Mouse (Mus musculus) kidney, adult 11 months (tissue): Measurements from ENCODE around the gene Gm37240.

Source experiments
- DNase-seq: peaks from one replicate; pipeline ENCODE4 v3.0.0; 2022

The Gm37240 gene

DNA sequence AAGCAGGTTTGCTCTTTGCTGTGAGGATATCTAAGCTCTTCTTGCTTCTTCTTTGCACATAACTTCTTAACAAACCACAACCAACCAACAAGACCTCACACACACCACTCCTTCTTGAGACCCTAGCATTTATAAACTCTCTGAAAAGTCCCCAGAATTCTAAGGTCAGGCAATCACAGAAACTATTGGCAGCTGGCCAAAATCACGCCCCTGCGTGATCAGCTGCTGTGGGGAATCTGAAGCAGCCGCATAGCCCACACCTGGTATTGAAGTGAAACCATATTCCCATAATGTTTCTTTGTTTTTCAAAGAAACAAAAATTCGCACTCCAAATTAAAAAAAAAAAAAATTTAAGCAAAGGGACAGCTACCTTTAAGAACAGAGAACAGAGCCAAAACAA lies 141.2 kb downstream of the Gm37240 start:
- DNase-seq, result no peak

DNA sequence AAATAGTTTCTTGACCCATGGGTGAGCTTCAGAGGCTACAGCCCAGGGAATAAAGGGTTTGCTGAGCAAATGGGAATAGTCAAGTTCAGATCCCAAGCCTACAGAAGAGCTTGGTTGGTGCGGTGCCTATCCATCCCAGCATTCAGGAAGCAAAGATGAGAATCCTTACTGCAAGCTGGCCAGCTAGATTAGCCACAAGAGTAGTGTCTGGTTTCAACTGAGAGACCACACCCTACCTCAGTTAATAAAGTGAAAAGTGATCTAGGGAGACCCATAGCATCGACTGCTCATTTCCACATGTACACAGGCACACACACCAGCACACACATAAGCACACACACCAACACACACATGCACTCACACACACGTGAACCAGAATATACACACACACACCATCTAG lies 145.6 kb downstream of the Gm37240 start:
- DNase-seq, result no peak

- peak; percentile 44 for DNase-seq
Observed at GRCm38 (mm10) chr3:85738591-85738990, 148.7 kb downstream of the Gm37240 start.

DNA sequence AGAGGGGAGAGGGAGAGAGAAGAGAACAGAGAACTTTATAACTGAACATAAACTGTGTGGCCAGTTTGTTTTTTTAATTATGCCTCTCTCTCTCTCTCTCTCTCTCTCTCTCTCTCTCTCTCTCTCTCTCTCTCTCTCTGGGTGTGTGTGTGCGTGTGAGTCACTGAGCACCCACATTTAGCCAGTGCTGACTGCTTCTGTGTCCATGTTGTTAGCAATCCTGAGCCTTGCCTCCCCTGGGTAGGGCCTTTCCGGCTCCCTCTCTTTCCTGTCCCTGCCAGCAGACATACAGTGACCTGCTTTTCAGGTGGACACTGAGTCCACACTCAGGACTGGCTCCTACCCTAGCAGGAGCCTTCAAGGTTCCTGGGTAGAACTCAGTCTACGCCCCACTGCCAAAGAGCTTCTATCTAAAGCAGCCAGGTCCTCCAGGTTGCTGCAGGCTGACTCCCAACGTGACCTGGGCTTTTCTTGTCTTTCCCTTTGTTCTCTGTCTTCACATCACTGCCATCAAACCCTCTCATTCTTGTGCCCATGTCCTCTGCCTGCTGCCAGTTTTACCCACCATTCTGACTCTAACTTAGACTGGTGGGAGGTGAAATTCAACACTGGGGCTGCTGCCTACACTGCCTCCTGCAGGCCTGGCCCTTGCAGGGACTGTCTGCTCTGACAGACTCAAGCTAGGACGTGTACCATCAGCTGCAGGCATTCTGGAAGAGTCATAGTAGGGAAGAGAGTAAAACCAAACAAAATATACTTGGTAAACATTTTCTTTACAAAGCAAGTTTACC lies 153.2 kb downstream of the Gm37240 start:
- no peak for DNase-seq

- DNase-seq, result no peak
Observed at GRCm38 (mm10) chr3:85727171-85727570, 160.1 kb downstream of the Gm37240 start.

GRCm38 (mm10) chr3:85725971-85726370 lies 161.3 kb downstream of the Gm37240 start:
- DNase-seq, result no peak

- DNase-seq, result no peak
Observed at GRCm38 (mm10) chr3:85725110-85725509, 162.2 kb downstream of the Gm37240 start.

DNA sequence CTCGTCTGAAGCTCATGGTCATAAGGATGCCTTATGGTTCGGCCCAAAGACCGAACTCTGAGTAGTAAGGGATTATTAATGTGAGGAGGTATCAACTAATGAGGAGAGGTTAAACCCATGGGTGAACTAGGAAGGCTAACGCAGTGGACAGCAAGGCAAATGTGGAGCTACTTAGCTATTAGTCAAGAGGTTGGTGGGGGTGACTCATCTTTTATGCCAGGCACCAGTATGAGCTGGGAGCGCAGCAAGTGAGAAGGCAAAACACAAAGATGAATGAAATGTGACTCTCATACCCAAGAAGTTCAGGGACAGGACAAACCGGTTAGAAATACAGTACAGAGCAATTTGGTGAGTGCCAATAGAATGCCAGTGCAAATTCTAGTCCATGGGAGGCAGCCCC lies 164.7 kb downstream of the Gm37240 start:
- DNase-seq, result no peak

GRCm38 (mm10) chr3:85715764-85716297 lies 171.5 kb downstream of the Gm37240 start:
- no peak for DNase-seq

GRCm38 (mm10) chr3:85713936-85714709 lies 173.2 kb downstream of the Gm37240 start:
- no peak for DNase-seq

DNA sequence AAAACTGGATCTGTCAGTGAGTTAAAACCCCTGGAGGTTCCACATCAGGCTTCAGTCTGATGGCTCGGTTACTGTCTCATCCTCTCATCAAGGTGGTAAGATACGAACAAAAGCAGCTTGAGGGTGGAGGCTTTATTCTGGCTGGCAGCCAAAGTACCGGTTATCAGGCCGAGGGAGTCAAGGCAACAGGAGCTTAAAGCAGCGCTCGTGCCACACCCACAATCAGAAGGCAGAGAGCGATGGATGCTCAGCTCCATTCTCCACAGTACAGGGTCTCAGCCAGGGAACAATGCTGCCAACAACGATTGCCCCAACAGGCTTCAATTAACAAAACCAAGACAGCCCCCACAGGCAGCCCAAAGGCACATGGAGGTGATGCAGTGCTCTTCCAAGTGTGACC lies 176.6 kb downstream of the Gm37240 start:
- DNase-seq, result no peak

- peak; percentile 18 for DNase-seq
Observed at GRCm38 (mm10) chr3:85707421-85707820, 179.9 kb downstream of the Gm37240 start.

- no peak for DNase-seq
Observed at GRCm38 (mm10) chr3:85703141-85703882, 184.0 kb downstream of the Gm37240 start.

GRCm38 (mm10) chr3:85698496-85698895 lies 188.8 kb downstream of the Gm37240 start:
- no peak for DNase-seq

GRCm38 (mm10) chr3:85695056-85695455 lies 192.3 kb downstream of the Gm37240 start:
- no peak for DNase-seq

- no peak for DNase-seq
Observed at GRCm38 (mm10) chr3:85693013-85693412, 194.3 kb downstream of the Gm37240 start.

- no peak for DNase-seq
Observed at GRCm38 (mm10) chr3:85691134-85691533, 196.2 kb downstream of the Gm37240 start.

- no peak for DNase-seq
Observed at GRCm38 (mm10) chr3:85688341-85688740, 199.0 kb downstream of the Gm37240 start.

- DNase-seq, result no peak
Observed at GRCm38 (mm10) chr3:85685271-85685670, 202.0 kb downstream of the Gm37240 start.

GRCm38 (mm10) chr3:85683618-85684017 lies 203.7 kb downstream of the Gm37240 start:
- DNase-seq, result no peak

DNA sequence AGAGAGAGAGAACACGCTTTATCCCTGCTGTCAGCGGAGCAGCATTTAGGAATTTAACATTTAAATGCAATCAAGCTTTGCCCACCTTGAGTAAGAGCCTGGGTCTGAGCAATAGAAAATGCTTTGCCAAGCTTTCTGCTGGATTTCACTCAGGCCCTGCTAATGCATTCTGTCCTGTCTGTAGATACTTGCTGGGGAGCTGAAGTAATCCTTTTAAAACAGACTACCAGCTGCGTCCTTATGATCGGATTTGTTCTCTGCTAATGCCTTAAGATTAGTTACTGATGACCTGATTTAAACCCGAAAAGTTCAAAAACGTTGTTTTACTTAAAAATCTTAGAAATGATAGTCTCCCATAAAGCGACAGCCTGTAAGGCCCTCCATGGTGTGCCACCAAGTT lies 206.2 kb downstream of the Gm37240 start:
- DNase-seq, result no peak

DNA sequence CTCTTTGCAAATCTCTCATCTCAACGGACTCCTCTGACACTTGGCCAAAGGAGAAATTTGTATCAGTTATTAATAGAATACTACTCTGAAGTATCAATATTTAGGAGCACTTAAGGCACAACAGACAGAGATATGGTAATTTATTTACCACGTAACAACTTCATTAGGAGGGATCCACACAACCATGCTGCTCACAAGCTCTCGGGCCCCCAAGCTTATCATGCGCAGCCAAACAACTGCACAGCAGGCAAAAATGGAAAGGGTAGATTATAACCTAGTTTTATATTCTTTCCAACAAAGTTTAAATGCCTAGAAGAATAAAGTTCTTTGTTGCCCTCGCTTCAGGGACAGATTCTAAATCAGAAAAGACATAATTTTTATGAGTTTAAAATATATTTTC lies 207.4 kb downstream of the Gm37240 start:
- no peak for DNase-seq

- no peak for DNase-seq
Observed at GRCm38 (mm10) chr3:85679312-85679933, 207.9 kb downstream of the Gm37240 start.
